Mouse (Mus musculus): ENCODE measurements around the gene Pgap3.
A peak's percentile ranks its signal among the peaks of the same experiment; 100 is the strongest.
"Not testable (repeated sequence)": the region's sequence is repeated elsewhere in the genome, so short reads cannot be mapped to it uniquely, and the experiment has no call there.

Gene Pgap3

DNA sequence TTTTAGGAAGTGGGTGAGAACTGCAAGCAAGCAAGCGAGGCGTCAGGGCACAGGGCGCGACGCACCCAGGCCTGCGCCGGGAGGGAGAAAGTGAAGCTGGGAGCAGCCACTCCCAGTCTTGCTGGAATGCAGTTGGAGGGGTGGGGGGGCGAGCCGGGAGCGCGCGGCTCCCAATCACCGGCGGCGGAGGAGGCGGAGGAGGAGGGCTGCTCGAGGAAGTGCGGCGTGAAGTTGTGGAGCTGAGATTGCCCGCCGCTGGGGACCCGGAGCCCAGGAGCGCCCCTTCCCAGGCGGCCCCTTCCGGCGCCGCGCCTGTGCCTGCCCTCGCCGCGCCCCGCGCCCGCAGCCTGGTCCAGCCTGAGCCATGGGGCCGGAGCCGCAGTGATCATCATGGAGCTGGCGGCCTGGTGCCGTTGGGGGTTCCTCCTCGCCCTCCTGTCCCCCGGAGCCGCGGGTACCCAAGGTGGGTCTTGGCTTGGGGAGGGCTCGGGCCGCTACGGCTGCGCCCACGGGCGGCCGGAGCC is 12.0 kb upstream of the Pgap3 start, which contains the start of gene Erbb2:
Gene Erbb2 (plus strand): TSS at position 198 of the 524 bp plus-strand sequence.
- DNase-seq: no peak

GRCm38 (mm10) chr11:98409341-98409822 is 9.1 kb upstream of the Pgap3 start:
- no peak for DNase-seq

DNA sequence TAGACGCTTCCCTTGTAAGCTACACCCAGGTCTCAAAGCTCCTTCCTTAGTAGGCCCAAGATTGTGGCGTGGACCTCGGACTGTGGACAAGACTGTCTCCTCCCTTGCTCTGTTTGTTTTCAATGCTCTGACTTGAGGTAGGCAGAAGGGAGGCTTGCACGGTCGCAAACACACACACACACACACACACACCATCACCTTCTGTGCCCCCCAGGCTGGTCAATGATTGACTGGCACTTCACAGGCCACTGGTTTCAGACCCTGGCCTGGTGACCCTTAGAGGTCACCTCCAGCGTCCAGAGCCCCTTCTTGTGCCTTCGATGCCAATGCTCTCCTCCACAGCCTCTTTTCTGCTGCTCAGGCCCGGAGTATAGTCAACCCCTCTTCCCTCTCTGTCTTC is 8.6 kb upstream of the Pgap3 start:
- no peak for DNase-seq

GRCm38 (mm10) chr11:98406621-98407020 is 6.3 kb upstream of the Pgap3 start:
- DNase-seq: no peak

- DNase-seq: no peak
These were observed 526 bp upstream of the Pgap3 start for GRCm38 (mm10) chr11:98400816-98401215.

GRCm38 (mm10) chr11:98397946-98398345 is 2.3 kb downstream of the Pgap3 start:
- DNase-seq: no peak

DNA sequence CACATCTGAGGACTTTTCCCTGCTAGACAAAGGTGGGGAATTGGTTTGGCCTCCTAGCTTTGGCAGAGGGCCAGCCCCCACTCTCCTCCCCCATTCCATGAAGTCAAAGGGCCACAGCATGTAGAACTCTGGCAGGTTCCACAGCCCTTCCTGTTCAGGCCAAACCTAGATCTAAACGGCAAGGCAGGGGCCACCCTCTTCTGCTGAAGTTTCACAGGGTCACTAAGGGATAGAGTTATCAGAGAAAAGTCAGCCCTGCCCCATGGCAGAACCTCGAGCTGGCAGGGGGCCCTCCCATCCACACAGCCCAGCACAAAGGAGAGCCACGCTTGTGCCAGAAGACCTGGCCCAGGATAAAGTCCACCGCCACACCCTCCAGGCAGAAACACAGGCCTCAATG is 5.2 kb downstream of the Pgap3 start:
- DNase-seq: no peak

DNA sequence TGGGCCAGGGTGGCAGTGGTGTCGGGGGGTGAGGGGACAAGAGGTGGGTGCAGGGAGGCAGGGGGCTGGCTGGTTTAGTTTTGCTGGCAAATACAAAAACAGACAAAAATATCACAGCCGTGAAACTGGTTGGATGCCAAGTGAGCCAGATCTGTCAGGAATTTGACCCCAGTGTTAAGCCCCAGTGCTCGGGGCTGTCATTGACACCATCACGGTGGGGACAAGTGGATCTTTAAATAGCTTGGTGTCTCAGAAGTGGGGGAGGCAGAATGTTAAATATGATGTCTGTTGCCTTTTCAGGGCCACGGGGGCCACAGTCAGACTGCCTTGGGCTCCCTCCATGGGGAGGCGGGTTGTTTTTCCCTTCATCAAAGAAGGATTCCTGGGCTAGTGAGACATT is 6.0 kb downstream of the Pgap3 start:
- DNase-seq: no peak

- no peak for DNase-seq
These were observed 7.0 kb downstream of the Pgap3 start for GRCm38 (mm10) chr11:98393317-98393716.

DNA sequence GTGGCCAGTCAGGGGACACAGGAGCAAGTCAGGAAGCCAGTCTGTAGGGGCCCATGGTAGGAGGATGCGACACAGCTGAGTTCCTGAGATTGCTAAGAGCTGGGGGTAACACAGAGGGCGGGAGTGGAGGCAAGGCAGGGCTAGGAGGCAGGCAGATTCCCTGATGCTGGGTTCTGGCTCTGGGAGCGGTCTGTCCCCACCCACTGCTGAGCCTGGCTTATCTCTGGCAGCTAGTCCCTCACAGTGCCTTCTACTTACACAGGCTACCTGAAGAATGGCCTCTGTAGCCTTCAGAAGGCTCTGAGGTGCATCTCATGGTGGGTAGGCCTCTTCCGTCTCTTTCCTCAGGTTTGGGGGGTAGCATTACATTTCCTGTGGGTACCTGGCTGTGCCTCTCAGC is 7.6 kb downstream of the Pgap3 start:
- DNase-seq: no peak

DNA sequence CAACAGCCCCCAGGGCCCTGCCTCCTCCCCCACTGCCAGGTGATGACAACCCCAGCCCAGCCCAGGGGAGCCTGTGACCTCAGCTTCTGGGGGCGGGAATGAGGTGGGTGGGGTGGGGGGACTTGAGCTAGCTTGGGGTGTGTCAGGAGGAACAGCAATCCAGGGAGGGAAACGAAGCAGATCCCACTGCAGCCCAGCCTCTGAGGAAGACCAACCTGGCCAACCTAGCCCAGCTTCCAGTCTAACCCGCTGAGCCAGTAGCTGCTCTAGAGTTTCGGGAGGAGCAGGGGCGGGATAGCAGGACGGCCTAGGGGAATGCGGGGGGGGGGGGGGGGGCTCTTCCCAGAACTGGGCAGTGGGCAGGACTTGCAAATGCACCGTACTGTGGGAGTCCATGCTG is 8.3 kb downstream of the Pgap3 start:
- DNase-seq: no peak

DNA sequence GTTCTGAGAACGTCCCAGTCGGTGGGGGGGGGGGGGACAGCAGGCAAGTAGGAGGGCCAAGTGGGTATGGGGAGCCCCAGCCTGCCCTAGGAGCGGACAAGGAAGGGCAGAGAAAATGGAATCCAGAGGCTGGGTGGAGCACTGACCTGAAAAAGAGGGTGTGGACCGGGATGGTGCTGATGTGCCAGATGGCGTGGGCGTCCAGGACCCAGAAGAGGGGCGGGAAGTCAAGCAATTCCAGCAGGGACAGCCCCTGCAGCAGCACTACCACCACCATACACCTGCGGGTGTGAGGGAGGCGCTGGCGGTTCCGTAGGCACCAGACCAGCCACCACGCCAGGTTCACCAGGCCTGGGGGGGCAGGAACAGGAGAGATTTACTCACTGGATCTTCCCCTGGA is 10.1 kb downstream of the Pgap3 start:
- DNase-seq: no peak

- DNase-seq: peak; percentile 78
These were observed 11.0 kb downstream of the Pgap3 start for GRCm38 (mm10) chr11:98389221-98389780.

DNA sequence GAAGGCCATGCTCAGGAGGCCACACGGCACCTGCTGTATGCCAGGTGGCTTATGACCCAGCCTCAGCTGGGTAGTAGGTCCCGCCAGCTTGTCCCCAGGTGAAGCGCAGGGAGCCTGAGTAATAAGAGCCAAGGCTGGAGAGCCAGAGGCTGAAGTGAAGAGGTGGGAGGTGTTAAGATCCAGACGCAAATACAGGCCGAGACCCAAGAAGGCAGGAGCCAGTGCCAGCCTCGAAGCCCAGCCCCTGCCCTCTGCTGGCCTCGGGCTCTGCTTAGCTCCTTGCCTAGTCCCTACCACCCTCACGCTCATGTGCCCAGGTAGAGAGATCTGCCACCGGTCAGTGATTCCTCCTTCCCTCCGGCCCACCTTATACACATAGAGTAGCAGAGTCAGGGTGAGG is 12.0 kb downstream of the Pgap3 start:
- no peak for DNase-seq

DNA sequence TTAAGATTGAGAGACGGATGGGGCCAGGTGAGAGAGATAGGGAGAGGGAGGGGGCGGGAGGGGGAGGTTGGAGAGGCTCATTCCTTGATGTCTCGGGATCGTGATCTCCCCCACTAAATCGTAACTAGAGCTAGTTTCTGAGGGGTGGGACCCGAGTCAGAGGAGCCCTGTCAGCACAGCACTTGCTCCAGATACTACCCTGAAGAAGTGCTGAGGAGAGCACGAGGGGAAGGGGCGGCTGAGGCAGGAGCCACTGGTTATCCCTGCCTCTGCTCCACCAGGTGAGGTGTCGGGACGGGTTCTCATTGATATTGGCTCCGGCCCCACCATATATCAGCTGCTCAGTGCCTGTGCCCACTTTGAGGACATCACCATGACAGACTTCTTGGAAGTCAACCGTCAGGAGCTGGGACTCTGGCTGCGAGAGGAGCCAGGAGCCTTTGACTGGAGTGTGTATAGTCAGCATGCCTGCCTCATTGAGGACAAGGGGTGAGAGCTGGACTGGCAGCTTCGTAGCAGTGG is 13.2 kb downstream of the Pgap3 start:
- DNase-seq: no peak

GRCm38 (mm10) chr11:98386596-98386995 is 13.7 kb downstream of the Pgap3 start:
- DNase-seq: no peak

GRCm38 (mm10) chr11:98385638-98386585 is 14.4 kb downstream of the Pgap3 start, which contains the start of gene Pnmt:
TSS of gene Pnmt (plus strand) at chr11:98386450.
- no peak for DNase-seq

GRCm38 (mm10) chr11:98384721-98385637 is 15.3 kb downstream of the Pgap3 start:
- no peak for DNase-seq

- no peak for DNase-seq
These were observed 16.1 kb downstream of the Pgap3 start for GRCm38 (mm10) chr11:98384216-98384615.

GRCm38 (mm10) chr11:98383261-98384030 is 16.8 kb downstream of the Pgap3 start, which contains the start of gene Tcap:
TSS of gene Tcap (plus strand) at chr11:98383811.
- no peak for DNase-seq

GRCm38 (mm10) chr11:98382405-98382804 is 17.9 kb downstream of the Pgap3 start:
- DNase-seq: not testable (repeated sequence)

DNA sequence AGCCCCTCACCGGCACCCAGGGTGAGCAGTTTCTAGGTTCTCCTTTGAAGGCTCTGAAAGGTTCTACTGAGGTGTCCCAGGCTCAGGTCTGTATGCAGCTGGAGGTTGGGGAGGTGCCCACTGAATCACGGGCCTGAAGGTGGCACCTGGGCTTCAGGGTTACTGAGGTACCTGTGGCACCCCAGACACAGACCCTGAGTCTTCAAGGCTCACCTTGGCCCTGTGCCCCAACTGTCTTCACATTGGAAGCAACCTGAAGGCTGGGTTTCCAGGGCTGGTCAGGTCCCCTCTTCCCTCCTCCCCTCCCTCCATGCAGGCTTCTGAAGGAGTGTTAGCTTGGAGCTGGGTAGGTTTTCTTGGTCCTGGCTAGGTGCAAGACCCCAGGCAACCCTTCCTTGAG is 18.6 kb downstream of the Pgap3 start:
- DNase-seq: no peak

All from right cerebral cortex, adult 18-20 months (tissue).